Mouse (Mus musculus) activated CD4-positive, CD25-positive, alpha-beta regulatory T cell, adult 4 months (primary cell): ENCODE data around the gene Rnf135. TPM values are rescaled to one million over a fixed set of nuclear protein-coding genes. Genes with fewer than 3 reads are reported as not detected.
"Not testable (repeated sequence)": the region's sequence is repeated elsewhere in the genome, so short reads cannot be mapped to it uniquely, and the experiment has no call there.

Experiments used
- ATAC-seq: one replicate; pipeline ENCODE4 v1.8.0; 2017
- polyA plus RNA-seq, 2 experiments: library from polyadenylated mRNA; unstranded; fragments of 100-300 nt; shearing (Covaris generic); gene quantifications; one replicate each; pipeline ENCODE4 v1.2.1; 2017

Rnf135 gene
- polyA plus RNA-seq, 2 experiments from 2014 or later: 8.1 to 9.5 TPM

- ATAC-seq: no peak
These were observed 20.1 kb upstream of the Rnf135 start for GRCm38 (mm10) chr11:80163362-80164116.

DNA sequence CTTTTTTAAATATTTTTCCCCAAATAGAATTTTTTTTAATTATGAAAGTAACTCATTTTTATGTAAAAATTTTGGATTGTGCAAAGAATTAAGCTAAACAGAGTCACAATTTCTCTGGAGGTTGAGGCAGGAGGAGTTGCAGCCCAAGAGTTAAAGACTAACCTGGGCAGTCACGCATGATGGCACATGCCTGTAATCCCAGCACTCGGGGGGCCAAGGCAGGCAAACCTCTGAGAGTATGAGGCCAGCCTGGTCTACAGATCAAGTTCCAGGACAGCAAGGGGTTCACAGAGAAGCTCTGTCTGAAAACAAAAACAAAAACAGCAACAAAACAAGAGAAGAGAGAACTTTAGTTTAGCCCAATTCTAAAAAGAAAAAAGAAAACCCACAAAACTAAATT, 19.4 kb upstream of the Rnf135 start:
- ATAC-seq: no peak

GRCm38 (mm10) chr11:80168121-80168520, 15.5 kb upstream of the Rnf135 start:
- no peak for ATAC-seq

GRCm38 (mm10) chr11:80168611-80169249, 14.9 kb upstream of the Rnf135 start:
- ATAC-seq: no peak

DNA sequence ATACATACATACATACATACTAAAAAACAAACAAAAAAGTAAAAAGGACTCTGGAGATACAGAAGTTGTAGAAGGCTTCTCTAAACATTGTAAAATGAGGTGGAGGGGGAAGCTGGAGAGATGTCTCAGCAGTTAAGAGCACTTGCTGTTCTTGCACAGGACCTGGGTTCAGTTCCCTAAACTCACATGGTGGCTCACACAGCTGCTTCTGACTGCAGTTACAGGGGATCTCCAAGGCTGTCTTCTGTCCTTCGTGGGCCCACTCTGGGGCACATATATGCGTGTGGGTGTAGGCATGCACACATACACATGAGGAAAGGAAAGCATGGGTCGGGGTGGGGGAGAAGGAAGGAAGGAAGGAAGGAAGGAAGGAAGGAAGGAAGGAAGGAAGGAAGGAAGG, 14.0 kb upstream of the Rnf135 start:
- ATAC-seq: no peak

GRCm38 (mm10) chr11:80170351-80170750, 13.3 kb upstream of the Rnf135 start:
- no peak for ATAC-seq

- no peak for ATAC-seq
These were observed 11.8 kb upstream of the Rnf135 start for GRCm38 (mm10) chr11:80171884-80172283.

DNA sequence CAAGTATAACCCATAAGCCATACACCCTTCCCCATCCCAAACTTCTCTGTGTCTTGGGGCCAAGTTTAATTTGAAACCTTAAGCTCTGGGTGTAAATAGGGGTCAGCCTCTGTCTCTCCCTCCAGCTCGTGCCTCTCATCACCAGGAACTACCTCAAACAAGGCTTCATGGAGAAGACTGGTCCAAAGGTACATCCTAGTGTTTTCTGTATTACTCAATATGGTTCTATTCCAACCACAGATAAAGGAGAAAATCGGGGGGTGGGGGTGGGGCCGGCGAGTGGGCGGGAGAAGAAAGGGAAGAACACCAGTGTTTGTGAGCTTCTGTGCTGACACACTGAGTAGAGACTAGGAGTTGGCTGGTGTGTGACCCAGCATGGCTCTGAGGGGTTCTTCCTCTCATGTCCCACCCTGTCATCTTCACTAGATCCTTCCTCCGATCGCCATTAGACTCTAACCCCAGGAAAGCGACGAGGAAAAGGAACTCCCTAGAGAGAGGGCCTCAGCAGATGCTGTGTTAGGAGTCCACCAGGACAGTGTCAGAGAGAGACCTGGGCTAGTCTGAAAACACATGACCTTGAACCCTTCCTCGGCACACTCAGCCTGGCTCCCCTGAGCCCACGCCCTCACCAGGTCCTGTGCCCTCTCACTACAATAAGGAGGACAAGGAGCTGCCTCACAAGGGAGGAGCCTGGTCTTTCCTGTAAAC, 9.5 kb upstream of the Rnf135 start:
- no peak for ATAC-seq

DNA sequence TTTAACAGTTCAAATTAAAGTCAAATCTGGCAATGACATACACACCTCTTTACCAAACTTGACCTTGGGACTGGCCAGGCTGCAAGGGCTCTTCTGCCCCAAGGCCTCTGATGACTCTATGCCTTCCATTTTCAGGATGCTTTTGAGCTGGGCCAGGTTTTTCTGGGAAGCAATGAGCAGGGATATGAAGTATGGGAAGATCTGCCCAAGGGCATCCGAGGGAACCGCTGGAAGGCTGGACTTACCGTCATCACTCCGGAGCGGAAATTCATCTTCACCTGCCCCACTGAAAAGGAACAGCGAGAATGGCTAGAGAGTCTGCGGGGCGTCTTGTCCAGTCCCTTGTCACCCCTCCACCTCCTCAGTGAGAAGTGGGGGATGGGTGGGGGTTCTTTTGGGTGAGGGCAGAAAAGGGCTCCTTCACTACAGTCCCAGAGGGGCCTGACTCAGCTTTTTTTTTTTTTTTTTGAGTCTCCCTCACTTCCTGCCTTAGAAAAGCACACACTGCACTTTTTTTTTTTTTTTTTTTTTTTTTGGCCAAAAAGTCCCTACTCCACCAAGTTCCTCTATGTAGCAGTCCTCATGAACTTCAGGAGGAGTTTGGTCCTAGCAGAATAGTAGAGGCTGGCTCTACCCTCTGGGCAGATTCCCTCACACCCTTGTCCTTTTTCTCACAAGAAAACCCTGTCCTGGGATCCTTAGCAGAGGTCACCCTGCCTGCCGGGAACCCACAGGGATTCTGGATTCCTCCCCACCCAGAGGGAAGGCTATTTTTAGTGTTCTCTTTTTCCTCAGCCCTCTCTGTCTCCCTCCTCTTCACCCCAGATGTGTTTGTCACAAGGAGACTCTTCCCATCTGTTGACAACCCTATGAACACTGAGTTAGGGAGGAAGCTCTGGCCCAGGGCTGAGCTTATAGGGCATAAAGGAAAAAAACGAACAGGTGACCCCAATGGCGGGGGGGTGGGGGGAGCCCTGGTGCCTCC, 6.4 kb upstream of the Rnf135 start:
- no peak for ATAC-seq

- no peak for ATAC-seq
These were observed 5.3 kb upstream of the Rnf135 start for GRCm38 (mm10) chr11:80178316-80178715.

GRCm38 (mm10) chr11:80181021-80181749, 2.5 kb upstream of the Rnf135 start:
- ATAC-seq: no peak

DNA sequence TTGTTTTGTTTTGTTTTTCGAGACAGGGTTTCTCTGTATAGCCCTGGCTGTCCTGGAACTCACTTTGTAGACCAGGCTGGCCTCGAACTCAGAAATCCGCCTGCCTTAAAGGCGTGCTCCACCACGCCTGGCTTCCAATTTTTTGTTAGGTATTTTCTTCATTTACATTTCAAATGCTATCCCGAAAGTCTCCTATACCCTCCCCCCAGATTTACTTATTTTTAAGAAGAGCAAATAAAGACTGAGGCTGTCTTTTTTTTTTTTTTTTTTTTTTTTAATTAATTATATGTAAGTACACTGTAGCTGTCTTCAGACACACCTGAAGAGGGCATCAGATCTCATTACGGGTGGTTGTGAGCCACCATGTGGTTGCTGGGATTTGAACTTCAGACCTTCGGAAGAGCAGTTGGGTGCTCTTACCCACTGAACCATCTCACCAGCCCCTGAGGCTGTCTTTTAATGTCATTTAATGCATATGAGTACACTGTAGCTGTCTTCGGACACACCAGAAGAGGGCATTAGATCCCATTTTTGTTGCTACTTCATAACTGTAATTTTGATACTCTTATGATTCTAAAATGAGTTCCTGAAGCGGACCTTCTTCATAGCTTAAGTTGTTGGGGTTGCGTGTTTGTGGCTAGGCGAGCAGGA, 472 bp upstream of the Rnf135 start:
- ATAC-seq: peak; percentile 16

DNA sequence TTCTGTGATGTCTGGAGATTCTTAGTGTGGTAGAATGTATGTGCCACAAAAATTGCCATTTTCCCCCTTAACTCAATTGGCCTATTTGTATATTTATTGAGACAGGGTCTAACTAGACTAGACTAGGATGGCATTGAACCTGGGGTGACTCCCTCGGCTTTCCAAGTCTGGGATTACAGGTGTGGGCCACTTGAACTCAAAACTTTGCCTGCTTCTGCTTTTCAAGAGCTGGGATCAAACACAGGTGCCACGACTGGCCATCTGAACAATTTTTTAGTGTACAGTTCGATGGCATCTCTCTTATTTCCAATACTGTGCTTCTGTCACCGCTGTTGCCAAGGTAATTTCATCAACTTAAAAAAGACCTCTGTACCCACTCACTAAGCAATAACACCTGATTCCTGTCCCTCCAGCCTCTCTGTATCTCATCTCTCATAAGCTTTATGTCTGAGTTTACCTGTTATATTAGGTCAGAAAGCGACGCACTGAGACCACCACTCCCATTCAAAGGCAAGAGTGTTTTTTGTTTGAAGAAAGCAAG, 950 bp downstream of the Rnf135 start:
- no peak for ATAC-seq

DNA sequence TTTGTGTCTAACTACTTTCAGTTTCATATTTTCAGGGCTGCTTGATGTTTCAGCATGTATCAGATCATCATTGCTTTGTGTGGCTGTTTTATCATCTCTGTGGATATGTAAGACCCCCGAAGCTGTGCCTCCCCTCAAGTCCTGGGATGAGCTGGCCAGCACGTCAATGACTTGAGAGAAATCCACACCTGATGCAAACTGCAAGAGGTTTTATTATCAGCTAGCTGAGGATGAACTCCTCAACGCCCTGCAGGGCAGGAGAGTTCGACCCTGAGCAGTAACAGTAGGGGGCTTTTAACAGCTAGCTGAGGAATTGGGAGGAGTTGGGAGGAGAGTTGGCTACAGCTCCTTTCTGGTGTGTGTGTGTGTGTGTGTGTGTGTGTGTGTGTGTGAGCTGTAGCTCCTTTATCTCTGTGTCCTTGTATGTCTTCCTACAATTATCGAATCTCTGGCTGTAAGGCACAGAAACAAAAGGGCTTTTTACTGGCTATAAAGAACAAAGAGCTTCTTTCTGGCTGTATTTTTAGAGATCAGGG, 1.9 kb downstream of the Rnf135 start:
- ATAC-seq: not testable (repeated sequence)

GRCm38 (mm10) chr11:80190280-80190679, 6.6 kb downstream of the Rnf135 start:
- ATAC-seq: no peak

GRCm38 (mm10) chr11:80193827-80194226, 10.2 kb downstream of the Rnf135 start:
- ATAC-seq: no peak

GRCm38 (mm10) chr11:80196351-80196750, 12.7 kb downstream of the Rnf135 start:
- no peak for ATAC-seq

- no peak for ATAC-seq
These were observed 15.7 kb downstream of the Rnf135 start for GRCm38 (mm10) chr11:80199316-80199715.

- no peak for ATAC-seq
These were observed 16.1 kb downstream of the Rnf135 start for GRCm38 (mm10) chr11:80199773-80200172.

- ATAC-seq: no peak
These were observed 16.7 kb downstream of the Rnf135 start for GRCm38 (mm10) chr11:80200326-80200725.

GRCm38 (mm10) chr11:80202296-80202695, 18.6 kb downstream of the Rnf135 start:
- no peak for ATAC-seq
